8 mouse cellular contexts compared by ENCODE assay signal in the genomic region with DNA sequence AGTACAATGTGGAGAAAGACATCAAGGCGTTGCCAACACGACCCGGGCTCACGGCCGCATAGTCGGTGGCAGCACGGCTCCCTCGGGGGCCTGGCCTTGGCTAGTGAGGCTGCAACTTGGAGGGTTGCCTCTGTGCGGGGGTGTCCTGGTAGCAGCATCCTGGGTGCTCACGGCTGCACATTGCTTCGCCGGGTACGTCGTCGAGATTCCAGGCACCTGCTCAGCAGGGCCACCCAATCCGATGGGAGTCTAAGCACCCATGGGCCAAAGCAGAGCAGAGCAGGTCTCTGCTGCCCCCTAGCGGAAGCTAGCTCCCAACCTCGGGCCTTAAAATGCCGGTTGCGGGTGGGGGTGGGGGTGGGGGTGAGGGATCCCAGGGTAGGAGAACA. TPM values are rescaled to one million over a fixed set of nuclear protein-coding genes. Genes with fewer than 3 reads are reported as not detected.
A peak's percentile ranks its signal among the peaks of the same experiment; 100 is the strongest.
DNase-seq lines count a peak whose midpoint lies in the region; ATAC-seq and TF ChIP-seq lines count a peak whose summit lies in the region.

No protein-coding gene starts in this region.

- DNase-seq in G1E (ENCODE audit: low spot score), result peak; percentile 77
- peak; percentile 48 for DNase-seq in cerebellum, adult 11 months
- peak; percentile 82 for DNase-seq in heart, postnatal 4 days
- peak; percentile 54 to 81 for DNase-seq in layer of hippocampus, adult 2 months (ENCODE audit: low spot score in 2 of 2)
- DNase-seq in ovary, postnatal 36 days (ENCODE audit: low spot score), result peak; percentile 72
- DNase-seq in thymus, postnatal 10 days (ENCODE audit: low spot score in 2 of 2), result peak; percentile 38 to 77

- peak; percentile 45; the same call in 1 of the 2 replicates for TF ChIP-seq CTCF in G1E (IDR thresholded peaks at IDR 0.05; ENCODE audit: low read depth, low read length)
- TF ChIP-seq CTCF in layer of hippocampus, adult 2 months (conservative IDR thresholded peaks at IDR 0.05), result peak; percentile 75

- H3K9me3 ChIP-seq in G1E (replicated peaks), result no peaks in the 10 kb centered on the region
- H3K9me3 ChIP-seq in forebrain, embryonic 16.5 days (ENCODE audit: control insufficient read depth, low read length), result no peaks in the 10 kb centered on the region
- H3K9me3 ChIP-seq in lung, embryonic 16.5 days (ENCODE audit: control insufficient read depth, low read length), result no peaks in the 10 kb centered on the region

- WGBS in forebrain, embryonic 16.5 days, result 9% methylated on average over 20 of the region's 20 CpGs
- WGBS in lung, embryonic 16.5 days, result 13% methylated on average over 20 of the region's 20 CpGs

- no peak overlapping the region for H3K27ac ChIP-seq in forebrain, embryonic 16.5 days (ENCODE audit: low read length)
- H3K27ac ChIP-seq in layer of hippocampus, adult 2 months, result no peak overlapping the region
- H3K27ac ChIP-seq in lung, embryonic 16.5 days (ENCODE audit: low read length), result no peak overlapping the region

- peak overlapping the region; percentile 4; the same call in 1 of the 2 replicates for H3K4me3 ChIP-seq in G1E (ENCODE audit: low read depth, low read length)
- peak overlapping the region; percentile 19 for H3K4me3 ChIP-seq in forebrain, embryonic 16.5 days (replicated peaks; ENCODE audit: low read length)
- H3K4me3 ChIP-seq in layer of hippocampus, adult 2 months, result peak overlapping the region; percentile 32; the same call in 1 of the 2 replicates
- H3K4me3 ChIP-seq in lung, embryonic 16.5 days (ENCODE audit: low read length), result no peak overlapping the region

- H3K9ac ChIP-seq in forebrain, embryonic 16.5 days (replicated peaks; ENCODE audit: low read depth, low read length), result 0 out of 2 replicates have a peak overlapping the region, but pooled peaks have one; percentile 32
- no peak overlapping the region for H3K9ac ChIP-seq in lung, embryonic 16.5 days (ENCODE audit: low read length)

- H3K27me3 ChIP-seq in G1E (ENCODE audit: insufficient read depth, low read length), result peaks cover 49% of the 10 kb centered on the region
- H3K27me3 ChIP-seq in forebrain, embryonic 16.5 days (replicated peaks; ENCODE audit: control insufficient read depth, insufficient read depth, low read length), result peaks cover 17% of the 10 kb centered on the region
- H3K27me3 ChIP-seq in lung, embryonic 16.5 days (ENCODE audit: control insufficient read depth, insufficient read depth, low read depth, low read length), result peaks cover 36% of the 10 kb centered on the region

- H3K36me3 ChIP-seq in G1E (replicated peaks), result no peaks in the 10 kb centered on the region
- H3K36me3 ChIP-seq in forebrain, embryonic 16.5 days (ENCODE audit: control insufficient read depth, insufficient read depth), result no peaks in the 10 kb centered on the region
- H3K36me3 ChIP-seq in lung, embryonic 16.5 days (ENCODE audit: control insufficient read depth, insufficient read depth, low read length), result no peaks in the 10 kb centered on the region

- peaks cover 9% of the 10 kb centered on the region for H3K4me1 ChIP-seq in G1E (ENCODE audit: insufficient read depth, low read depth, low read length)
- peaks cover 20% of the 10 kb centered on the region for H3K4me1 ChIP-seq in forebrain, embryonic 16.5 days (replicated peaks; ENCODE audit: control insufficient read depth, insufficient read depth, low read length)
- peaks cover 3% of the 10 kb centered on the region; the same call in 1 of the 2 replicates for H3K4me1 ChIP-seq in lung, embryonic 16.5 days (replicated peaks; ENCODE audit: control insufficient read depth, insufficient read depth, low read length)

- H3K4me2 ChIP-seq in forebrain, embryonic 16.5 days (ENCODE audit: low read length), result peak overlapping the region; percentile 49
- H3K4me2 ChIP-seq in lung, embryonic 16.5 days (ENCODE audit: low read depth, low read length), result peak overlapping the region; percentile 30; the same call in 1 of the 2 replicates

- ATAC-seq in G1E (ENCODE audit: extremely low read depth, insufficient number of reproducible peaks, low FRiP score, poor library complexity, severe bottlenecking), result no peak
- peak; percentile 62 for ATAC-seq in forebrain, embryonic 16.5 days
- no peak for ATAC-seq in lung, embryonic 16.5 days (ENCODE audit: low read depth)

RNA-seq across cellular contexts. Expression of a gene that starts 1.6 kb away (rescaled TPM):
- total RNA-seq in G1E (2014; fragmentation: Nextera tagmentation), result not detected in 2 replicates
- not detected in 2 replicates for total RNA-seq in G1E (2017)
- polyA plus RNA-seq in G1E (2012), result not detected in 2 replicates
- polyA plus RNA-seq in forebrain, embryonic 16.5 days (2015; fragmentation: Nextera tagmentation; extraction: Ambion mirVana), result 2.8 and 3.1 TPM in 2 replicates
- total RNA-seq in heart, postnatal 4 days (2021), result not detected
- total RNA-seq in layer of hippocampus, adult 2 months (2021), result under 1 TPM; 0.15 to 0.22 TPM
- 0.09 TPM in 1 of 2 replicates, not detected in the other for polyA plus RNA-seq in lung, embryonic 16.5 days (2015; fragmentation: Nextera tagmentation; extraction: Ambion mirVana)

RNA-seq across cellular contexts. Expression of a gene that starts 5.7 kb away (rescaled TPM):
- total RNA-seq in G1E (2014; fragmentation: Nextera tagmentation) (not detected in 2 replicates), G1E (2017) (not detected in 2 replicates)
- polyA plus RNA-seq in G1E (2012), result not detected in 2 replicates
- polyA plus RNA-seq in forebrain, embryonic 16.5 days (2015; fragmentation: Nextera tagmentation; extraction: Ambion mirVana), result not detected in 2 replicates
- not detected for total RNA-seq in heart, postnatal 4 days (2021)
- total RNA-seq in layer of hippocampus, adult 2 months (2021), result not detected
- 0.26 and 0.48 TPM in 2 replicates for polyA plus RNA-seq in lung, embryonic 16.5 days (2015; fragmentation: Nextera tagmentation; extraction: Ambion mirVana)

RNA-seq across cellular contexts. Expression of a gene that starts 19.7 kb away (rescaled TPM):
- total RNA-seq in G1E (2014; fragmentation: Nextera tagmentation), result not detected in 2 replicates
- total RNA-seq in G1E (2017), result 0.12 and 0.16 TPM in 2 replicates
- not detected in 2 replicates for polyA plus RNA-seq in G1E (2012)
- polyA plus RNA-seq in forebrain, embryonic 16.5 days (2015; fragmentation: Nextera tagmentation; extraction: Ambion mirVana), result not detected in 2 replicates
- total RNA-seq in heart, postnatal 4 days (2021), result under 1 TPM; 0.14 TPM
- total RNA-seq in layer of hippocampus, adult 2 months (2021), result not detected
- 0.43 and 1.4 TPM in 2 replicates for polyA plus RNA-seq in lung, embryonic 16.5 days (2015; fragmentation: Nextera tagmentation; extraction: Ambion mirVana)

RNA-seq across cellular contexts. Expression of a gene that starts 28.4 kb away (rescaled TPM):
- total RNA-seq in G1E (2014; fragmentation: Nextera tagmentation) (not detected in 2 replicates), G1E (2017) (not detected in 2 replicates)
- not detected in 2 replicates for polyA plus RNA-seq in G1E (2012)
- polyA plus RNA-seq in forebrain, embryonic 16.5 days (2015; fragmentation: Nextera tagmentation; extraction: Ambion mirVana), result 13.4 and 25.3 TPM in 2 replicates
- total RNA-seq in heart, postnatal 4 days (2021), result under 1 TPM in 1 of 2 experiments, not detected in 1; 0.18 TPM
- 1 to 10 TPM; 1.6 TPM for total RNA-seq in layer of hippocampus, adult 2 months (2021)
- polyA plus RNA-seq in lung, embryonic 16.5 days (2015; fragmentation: Nextera tagmentation; extraction: Ambion mirVana), result 0.92 and 0.94 TPM in 2 replicates

RNA-seq across cellular contexts. Expression of a gene that starts 29.0 kb away (rescaled TPM):
- total RNA-seq in G1E (2014; fragmentation: Nextera tagmentation) (104 and 117 TPM in 2 replicates), G1E (2017) (265 and 286 TPM in 2 replicates)
- polyA plus RNA-seq in G1E (2012), result 32.3 and 36.0 TPM in 2 replicates
- polyA plus RNA-seq in forebrain, embryonic 16.5 days (2015; fragmentation: Nextera tagmentation; extraction: Ambion mirVana), result 88.1 and 93.6 TPM in 2 replicates
- total RNA-seq in heart, postnatal 4 days (2021), result 10 to 100 TPM; 71.3 to 72.5 TPM
- 10 to 100 TPM; 55.6 to 55.8 TPM for total RNA-seq in layer of hippocampus, adult 2 months (2021)
- 141 and 146 TPM in 2 replicates for polyA plus RNA-seq in lung, embryonic 16.5 days (2015; fragmentation: Nextera tagmentation; extraction: Ambion mirVana)
